Mouse (Mus musculus) stomach, embryonic 16.5 days (tissue): ENCODE measurements around the gene Defa17. TPM values are rescaled to one million over a fixed set of nuclear protein-coding genes. Genes with fewer than 3 reads are reported as not detected.
"Not testable (repeated sequence)": the region's sequence is repeated elsewhere in the genome, so short reads cannot be mapped to it uniquely, and the experiment has no call there.

Source experiments
- ATAC-seq: fragments of 200-750 bp; cut with Nextera tagmentation; 2 replicates; pipeline ENCODE4 v1.8.0; 2017; ENCODE audit warnings: moderate number of reproducible peaks, moderate TSS enrichment; ENCODE audit not compliant: insufficient read depth, low FRiP score
- H3K27ac ChIP-seq: fragments of 300-500 bp; sonication (generic); 2 replicates; pipeline ENCODE4 v1.5.1; 2014; ENCODE audit warnings: low read length
- H3K27me3 ChIP-seq: fragments of 300-500 bp; sonication (generic); 2 replicates; pipeline ENCODE4 v1.6.1; 2014; ENCODE audit warnings: low read length, control low read depth, mixed read lengths; ENCODE audit not compliant: control insufficient read depth, insufficient read depth
- H3K36me3 ChIP-seq: fragments of 300-500 bp; sonication (generic); 2 replicates; pipeline ENCODE4 v1.6.1; 2014; ENCODE audit warnings: low read length; ENCODE audit not compliant: control insufficient read depth, insufficient read depth
- H3K4me1 ChIP-seq: fragments of 300-500 bp; sonication (generic); 2 replicates; pipeline ENCODE4 v1.6.1; 2014; ENCODE audit warnings: low read length, control low read depth, mixed read lengths; ENCODE audit not compliant: control insufficient read depth, insufficient read depth
- H3K4me2 ChIP-seq: fragments of 300-500 bp; sonication (generic); 2 replicates; pipeline ENCODE4 v1.6.1; 2014; ENCODE audit warnings: low read depth, low read length, mixed read lengths
- H3K4me3 ChIP-seq: fragments of 300-500 bp; sonication (generic); replicated peaks from 2 replicates; pipeline ENCODE4 v1.5.1; 2014; ENCODE audit warnings: mild to moderate bottlenecking, low read length
- H3K9ac ChIP-seq: fragments of 300-500 bp; sonication (generic); 2 replicates; pipeline ENCODE4 v1.6.1; 2014; ENCODE audit warnings: low read length
- H3K9me3 ChIP-seq: fragments of 300-500 bp; sonication (generic); replicated peaks from 2 replicates; pipeline ENCODE4 v1.6.1; 2016; ENCODE audit warnings: low read length, control low read depth; ENCODE audit not compliant: control insufficient read depth
- WGBS: fragments of 180-500 bp; shearing (Covaris S2); extraction: QIAGEN DNeasy Blood & Tissue Kit; methylation state at CpG from one replicate; pipeline ENCODE4 v1.1.7; 2014; 5-methylcytosine and 5-hydroxymethylcytosine counted together
- polyA plus RNA-seq: library from polyadenylated mRNA; unstranded; fragments of >200 nt; fragmentation: Nextera tagmentation; extraction: Ambion mirVana; gene quantifications from 2 replicates; pipeline ENCODE4 v1.2.1, GENCODE M21; 2015

The Defa17 gene
- 1.7 and 8.6 TPM in 2 replicates for polyA plus RNA-seq

GRCm38 (mm10) chr8:21655480-21655879, at the start of gene Defa17:
Gene Defa17, plus strand, starts transcription at chr8:21655780.
- H3K4me1 ChIP-seq, H3K4me3 ChIP-seq, H3K9ac ChIP-seq, H3K36me3 ChIP-seq, H3K27ac ChIP-seq, H3K4me2 ChIP-seq, H3K9me3 ChIP-seq, H3K27me3 ChIP-seq, ATAC-seq: not testable (repeated sequence)
- no CpG with 5 or more reads among the region's 2 CpGs for WGBS

- no CpG with 5 or more reads among the region's 1 CpGs for WGBS
- H3K4me2 ChIP-seq, H3K36me3 ChIP-seq, H3K4me1 ChIP-seq, H3K27me3 ChIP-seq, H3K4me3 ChIP-seq, H3K9ac ChIP-seq, ATAC-seq, H3K27ac ChIP-seq, H3K9me3 ChIP-seq: not testable (repeated sequence)
Measured at GRCm38 (mm10) chr8:21617883-21618282, 37.7 kb upstream of the Defa17 start, which contains the start of gene Defa26. Gene Defa26, plus strand, starts transcription at chr8:21618183.

- not testable (repeated sequence) for ATAC-seq, H3K9me3 ChIP-seq, H3K36me3 ChIP-seq, H3K4me2 ChIP-seq, H3K4me1 ChIP-seq, H3K27me3 ChIP-seq, H3K9ac ChIP-seq, H3K4me3 ChIP-seq, H3K27ac ChIP-seq
- 67% methylated on average over 1 of the region's 1 CpGs for WGBS
Measured at GRCm38 (mm10) chr8:21665497-21665896, 9.9 kb downstream of the Defa17 start, which contains the start of gene Defa34. Gene Defa34, plus strand, starts transcription at chr8:21665797.

GRCm38 (mm10) chr8:21703545-21703944, 48.0 kb downstream of the Defa17 start, which contains the start of gene AY761184:
Gene AY761184, minus strand, starts transcription at chr8:21703645.
- 73% methylated on average over 2 of the region's 2 CpGs for WGBS
- H3K36me3 ChIP-seq, H3K27ac ChIP-seq, H3K4me2 ChIP-seq, H3K4me1 ChIP-seq, H3K9ac ChIP-seq, ATAC-seq, H3K9me3 ChIP-seq, H3K4me3 ChIP-seq, H3K27me3 ChIP-seq: not testable (repeated sequence)

Other genes with a start within 250 kb of the Defa17 start
- gene Defa36, start 228.4 kb upstream of the Defa17 start, polyA plus RNA-seq = not detected in 2 replicates
- gene Gm7849, start 199.2 kb upstream of the Defa17 start, polyA plus RNA-seq = not detected in 2 replicates
- gene Defa20, start 146.5 kb upstream of the Defa17 start, polyA plus RNA-seq = not detected in 2 replicates
- not detected in 2 replicates for gene Defa32, start 126.7 kb upstream of the Defa17 start, polyA plus RNA-seq
- not detected in 2 replicates for gene Defa37, start 90.4 kb upstream of the Defa17 start, polyA plus RNA-seq
- gene Defa28, start 72.8 kb upstream of the Defa17 start, polyA plus RNA-seq = not detected in 2 replicates
- not detected in 2 replicates for gene Gm7861, start 61.3 kb upstream of the Defa17 start, polyA plus RNA-seq
- not detected in 2 replicates for gene Defa26, start 37.6 kb upstream of the Defa17 start, polyA plus RNA-seq
- not detected in 2 replicates for gene Defa34, start 10.0 kb downstream of the Defa17 start, polyA plus RNA-seq
- gene AY761184, start 47.9 kb downstream of the Defa17 start, polyA plus RNA-seq = not detected in 2 replicates
- 5.6 and 10.2 TPM in 2 replicates for gene Defa24, start 78.7 kb downstream of the Defa17 start, polyA plus RNA-seq
- not detected in 2 replicates for gene Defb50, start 167.8 kb downstream of the Defa17 start, polyA plus RNA-seq
- gene Defb2, start 184.1 kb downstream of the Defa17 start, polyA plus RNA-seq = not detected in 2 replicates
- gene Defb10, start 203.1 kb downstream of the Defa17 start, polyA plus RNA-seq = not detected in 2 replicates
- gene Defb9, start 229.6 kb downstream of the Defa17 start, polyA plus RNA-seq = not detected in 2 replicates